Mouse (Mus musculus) hindbrain, embryonic 11.5 days (tissue): ENCODE measurements at regions not wholly inside any gene's neighbourhood (a gene's known extent, or its start where the extent isn't known, plus 50 kb on each side); places are given as distances from the start of the nearest gene placed in this dataset.
A peak's percentile ranks its signal among the peaks of the same experiment; 100 is the strongest.

Experiments
- ATAC-seq: fragments of 200-750 bp; cut with Nextera tagmentation; 2 replicates; pipeline ENCODE4 v1.8.0; 2017; ENCODE audit warnings: mild to moderate bottlenecking, moderate TSS enrichment, moderate library complexity; ENCODE audit not compliant: low FRiP score
- DNase-seq: peaks from one replicate; pipeline ENCODE4 v3.0.0-alpha.2; 2015; ENCODE audit warnings: low spot score
- H3K27ac ChIP-seq: fragments of 300-500 bp; sonication (generic); 2 replicates; pipeline ENCODE4 v1.5.1; 2014; ENCODE audit warnings: mild to moderate bottlenecking, low read depth, low read length
- H3K27me3 ChIP-seq: fragments of 300-500 bp; sonication (generic); 2 replicates; pipeline ENCODE4 v1.6.1; 2014; ENCODE audit warnings: mild to moderate bottlenecking, low read length, moderate library complexity, mixed read lengths; ENCODE audit not compliant: control insufficient read depth, insufficient read depth
- H3K36me3 ChIP-seq: fragments of 300-500 bp; sonication (generic); 2 replicates; pipeline ENCODE4 v1.6.1; 2014; ENCODE audit warnings: mild to moderate bottlenecking, low read length, moderate library complexity, mixed read lengths; ENCODE audit not compliant: control insufficient read depth, insufficient read depth
- H3K4me1 ChIP-seq: fragments of 300-500 bp; sonication (generic); replicated peaks from 2 replicates; pipeline ENCODE4 v1.6.1; 2014; ENCODE audit warnings: low read length, mixed read lengths; ENCODE audit not compliant: control insufficient read depth, insufficient read depth
- H3K4me2 ChIP-seq: fragments of 300-500 bp; sonication (generic); replicated peaks from 2 replicates; pipeline ENCODE4 v1.6.1; 2014; ENCODE audit warnings: mild to moderate bottlenecking, low read depth, low read length
- H3K4me3 ChIP-seq: fragments of 300-500 bp; sonication (generic); 2 replicates; pipeline ENCODE4 v1.5.1; 2014; ENCODE audit warnings: low read depth, low read length
- H3K9ac ChIP-seq: fragments of 300-500 bp; sonication (generic); 2 replicates; pipeline ENCODE4 v1.6.1; 2014; ENCODE audit warnings: low read depth, low read length
- H3K9me3 ChIP-seq: fragments of 300-500 bp; sonication (generic); 2 replicates; pipeline ENCODE4 v1.6.1; 2016; ENCODE audit warnings: low read length; ENCODE audit not compliant: control insufficient read depth
- WGBS: fragments of 180-500 bp; shearing (Covaris S2); extraction: QIAGEN DNeasy Blood & Tissue Kit; methylation state at CpG from one replicate; pipeline ENCODE4 v1.1.7; 2014; 5-methylcytosine and 5-hydroxymethylcytosine counted together

DNA sequence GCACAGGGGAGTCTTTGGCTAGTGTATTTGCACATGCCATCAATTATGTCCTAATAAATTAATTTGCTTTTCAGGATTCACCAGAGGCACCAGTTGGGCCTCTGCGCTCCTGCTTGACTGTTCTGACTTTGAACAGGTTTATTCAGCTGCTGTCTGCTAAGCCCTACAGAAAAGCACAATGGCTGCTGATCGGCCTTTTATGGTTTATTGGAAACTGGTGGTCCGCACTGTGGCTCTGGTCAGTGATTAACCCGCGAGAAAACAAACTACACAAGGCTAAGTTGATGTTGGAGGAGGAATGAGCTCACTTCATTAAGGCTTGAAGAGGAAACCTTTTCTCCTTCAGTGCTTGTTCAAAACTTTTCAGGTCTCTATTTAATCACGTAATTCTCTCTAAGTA lies 208.4 kb upstream of the Gpr101 start:
- no peak overlapping the region for H3K9ac ChIP-seq
- 55% methylated on average over 6 of the region's 6 CpGs for WGBS
- H3K27me3 ChIP-seq = no peaks in the 10 kb centered on the region
- H3K36me3 ChIP-seq = no peaks in the 10 kb centered on the region
- DNase-seq (no peak), ATAC-seq (no peak)
- no peaks in the 10 kb centered on the region for H3K9me3 ChIP-seq
- no peak overlapping the region for H3K27ac ChIP-seq
- H3K4me2 ChIP-seq = no peak overlapping the region
- H3K4me1 ChIP-seq = no peaks in the 10 kb centered on the region
- no peak overlapping the region for H3K4me3 ChIP-seq

DNA sequence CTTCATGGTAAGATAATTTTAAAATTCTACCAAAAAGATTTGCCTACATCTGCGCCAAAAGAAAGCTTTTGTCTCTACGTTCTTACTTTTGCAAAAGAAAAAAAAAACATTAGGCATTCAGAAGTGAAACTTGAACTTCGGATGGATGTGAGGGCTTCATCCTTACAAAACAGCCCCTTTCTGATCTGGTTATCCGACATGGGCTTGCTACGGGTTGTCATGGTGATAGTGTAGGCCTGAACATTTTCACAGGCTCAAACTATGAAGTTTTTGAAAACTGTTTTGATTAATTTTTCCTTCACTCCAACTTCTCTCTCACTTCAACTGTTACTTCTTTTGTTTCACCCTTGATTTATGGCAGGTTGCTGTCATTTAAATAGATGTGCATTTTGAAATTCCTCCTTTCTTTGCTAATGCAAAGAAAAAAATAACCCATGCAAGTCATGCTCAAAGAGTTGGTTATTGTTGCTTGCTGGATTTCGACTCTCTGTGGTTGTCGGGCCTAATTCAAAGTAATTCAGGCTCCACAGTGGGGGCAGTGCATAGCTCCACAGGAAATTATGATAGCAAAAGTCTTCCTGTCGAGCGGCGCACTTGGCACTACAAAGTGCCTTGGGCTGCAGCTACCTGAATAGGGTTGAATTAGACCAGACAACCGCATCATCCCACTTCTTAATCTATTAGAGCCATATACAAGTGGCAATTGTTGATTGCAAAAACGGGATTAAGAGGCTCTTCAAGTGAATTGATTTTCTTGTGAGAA lies 205.7 kb upstream of the Gpr101 start:
- Histone ChIP-seq H3K4me1 (no peaks in the 10 kb centered on the region), H3K9ac (no peak overlapping the region), H3K36me3 (no peaks in the 10 kb centered on the region), H3K9me3 (no peaks in the 10 kb centered on the region), H3K27me3 (no peaks in the 10 kb centered on the region), H3K4me2 (no peak overlapping the region), H3K27ac (peak overlapping the region; percentile 42; the same call in 1 of the 2 replicates), H3K4me3 (no peak overlapping the region)
- peak; percentile 18 for DNase-seq
- ATAC-seq = peak; percentile 64
- WGBS = 50% methylated on average over 12 of the region's 12 CpGs

GRCm38 (mm10) chrX:57708501-57708900 lies 204.9 kb upstream of the Gpr101 start:
- H3K36me3 ChIP-seq = no peaks in the 10 kb centered on the region
- ATAC-seq (no peak), DNase-seq (peak; percentile 18)
- no peaks in the 10 kb centered on the region for H3K9me3 ChIP-seq
- no peaks in the 10 kb centered on the region for H3K27me3 ChIP-seq
- no peaks in the 10 kb centered on the region for H3K4me1 ChIP-seq
- H3K4me2 ChIP-seq = no peak overlapping the region
- WGBS = 34% methylated on average over 6 of the region's 6 CpGs
- H3K4me3 ChIP-seq = no peak overlapping the region
- H3K9ac ChIP-seq = no peak overlapping the region
- peak overlapping the region; percentile 42; the same call in 1 of the 2 replicates for H3K27ac ChIP-seq

GRCm38 (mm10) chrX:57707932-57708331 lies 204.4 kb upstream of the Gpr101 start:
- Histone ChIP-seq H3K9ac (no peak overlapping the region), H3K9me3 (no peaks in the 10 kb centered on the region), H3K36me3 (no peaks in the 10 kb centered on the region), H3K4me3 (no peak overlapping the region), H3K27ac (peak overlapping the region; percentile 42; the same call in 1 of the 2 replicates), H3K4me1 (no peaks in the 10 kb centered on the region), H3K4me2 (no peak overlapping the region), H3K27me3 (no peaks in the 10 kb centered on the region)
- DNase-seq = peak; percentile 22
- 30% methylated on average over 7 of the region's 7 CpGs for WGBS
- ATAC-seq = peak; percentile 40; the same call in 1 of the 2 replicates

DNA sequence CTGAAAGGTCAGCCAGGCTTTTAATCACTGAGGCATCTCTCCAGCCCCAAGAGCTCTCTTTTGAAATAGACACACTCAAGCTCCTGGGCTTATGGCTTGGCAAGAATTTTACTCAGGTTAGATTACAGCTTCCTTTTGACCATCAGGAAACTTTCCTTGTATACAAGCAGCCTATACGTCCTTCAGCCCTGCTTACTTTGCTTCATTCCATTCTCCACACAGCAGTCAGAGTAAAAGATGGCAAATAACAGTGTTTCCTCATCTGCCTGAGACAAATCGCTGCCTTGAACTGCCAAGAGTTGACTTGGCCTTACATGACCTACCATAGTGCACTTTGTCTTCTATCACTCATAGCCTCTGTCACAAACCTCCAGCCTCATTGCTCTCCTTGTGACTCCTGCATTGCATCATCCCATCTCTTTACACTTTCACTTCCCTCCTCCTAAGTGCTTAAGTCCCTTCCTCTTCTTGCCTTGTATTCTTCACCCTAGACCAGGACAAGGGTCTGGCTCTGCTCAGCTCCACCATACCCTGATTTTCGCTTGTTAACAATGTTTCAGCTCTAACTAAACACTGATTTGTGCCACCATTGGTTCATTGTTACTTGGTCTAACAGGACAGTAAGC lies 203.2 kb upstream of the Gpr101 start:
- no peak overlapping the region for H3K4me2 ChIP-seq
- H3K4me3 ChIP-seq = no peak overlapping the region
- H3K4me1 ChIP-seq = no peaks in the 10 kb centered on the region
- ATAC-seq = no peak
- no peak overlapping the region for H3K27ac ChIP-seq
- DNase-seq = no peak
- H3K27me3 ChIP-seq = no peaks in the 10 kb centered on the region
- no peaks in the 10 kb centered on the region for H3K36me3 ChIP-seq
- WGBS = 65% methylated on average over 3 of the region's 3 CpGs
- H3K9ac ChIP-seq = no peak overlapping the region
- no peaks in the 10 kb centered on the region for H3K9me3 ChIP-seq

DNA sequence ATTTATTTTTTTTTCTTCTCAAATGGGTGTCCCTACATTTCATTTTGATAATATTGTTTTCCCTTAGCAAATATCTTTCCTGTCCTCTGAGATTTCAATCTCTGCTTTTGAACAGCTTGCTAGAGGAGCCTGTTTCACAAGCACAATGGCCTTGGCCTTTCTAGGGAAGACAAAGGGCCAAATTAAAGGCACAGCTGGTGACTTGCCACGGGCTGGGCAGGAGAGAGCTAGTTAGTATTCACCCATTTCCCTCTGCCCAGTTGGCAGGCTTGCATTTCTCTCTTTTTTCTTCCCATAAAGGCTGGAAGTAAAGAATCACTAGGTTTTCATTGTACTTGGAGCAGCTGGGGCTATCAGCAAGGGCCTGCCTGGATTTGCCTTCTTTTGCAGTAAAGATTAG lies 188.9 kb upstream of the Gpr101 start:
- H3K4me2 ChIP-seq = no peak overlapping the region
- no peaks in the 10 kb centered on the region for H3K9me3 ChIP-seq
- H3K4me3 ChIP-seq = no peak overlapping the region
- 0 out of 2 replicates have a peak overlapping the region, but pooled peaks have one; percentile 49 for H3K27ac ChIP-seq
- H3K9ac ChIP-seq = no peak overlapping the region
- ATAC-seq (peak; percentile 81; the same call in 1 of the 2 replicates), DNase-seq (peak; percentile 39)
- no peaks in the 10 kb centered on the region for H3K36me3 ChIP-seq
- H3K27me3 ChIP-seq = no peaks in the 10 kb centered on the region
- 20% methylated on average over 1 of the region's 1 CpGs for WGBS
- H3K4me1 ChIP-seq = no peaks in the 10 kb centered on the region

DNA sequence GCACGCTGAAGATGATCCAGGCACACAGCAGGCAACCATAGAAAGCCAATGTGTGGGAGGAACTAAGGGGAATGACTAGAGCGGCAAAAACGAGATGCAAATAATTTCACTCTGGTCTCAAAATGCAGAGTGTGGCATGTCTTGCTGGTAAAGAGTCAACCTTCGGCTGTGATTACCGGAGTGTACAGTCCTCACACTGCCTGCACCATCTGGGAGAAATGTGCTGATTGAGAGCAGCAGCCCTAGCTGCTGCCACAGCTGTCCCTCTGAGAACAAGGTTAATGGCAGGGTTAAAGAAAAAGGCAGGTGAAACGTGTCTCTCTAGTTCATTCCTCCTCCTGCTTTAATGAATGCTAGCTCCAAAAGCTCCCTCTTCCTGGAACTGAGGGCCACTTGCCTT lies 173.2 kb upstream of the Gpr101 start:
- ATAC-seq (no peak), DNase-seq (no peak)
- Histone ChIP-seq H3K4me3 (no peak overlapping the region), H3K27ac (no peak overlapping the region), H3K27me3 (no peaks in the 10 kb centered on the region), H3K36me3 (no peaks in the 10 kb centered on the region), H3K4me1 (no peaks in the 10 kb centered on the region), H3K9ac (no peak overlapping the region), H3K4me2 (no peak overlapping the region), H3K9me3 (no peaks in the 10 kb centered on the region)
- WGBS = 71% methylated on average over 6 of the region's 6 CpGs

GRCm38 (mm10) chrX:57674955-57675354 lies 171.4 kb upstream of the Gpr101 start:
- no peak overlapping the region for H3K27ac ChIP-seq
- H3K9me3 ChIP-seq = no peaks in the 10 kb centered on the region
- no peak overlapping the region for H3K4me3 ChIP-seq
- no peaks in the 10 kb centered on the region for H3K27me3 ChIP-seq
- no peak overlapping the region for H3K9ac ChIP-seq
- ATAC-seq (no peak; the same call in 1 of the 2 replicates), DNase-seq (peak; percentile 66)
- H3K36me3 ChIP-seq = no peaks in the 10 kb centered on the region
- H3K4me2 ChIP-seq = no peak overlapping the region
- 18% methylated on average over 6 of the region's 6 CpGs for WGBS
- no peaks in the 10 kb centered on the region for H3K4me1 ChIP-seq

- DNase-seq (no peak), ATAC-seq (no peak)
- 95% methylated on average over 3 of the region's 3 CpGs for WGBS
- H3K9me3 ChIP-seq = no peaks in the 10 kb centered on the region
- H3K9ac ChIP-seq = no peak overlapping the region
- H3K27me3 ChIP-seq = no peaks in the 10 kb centered on the region
- no peaks in the 10 kb centered on the region for H3K4me1 ChIP-seq
- H3K27ac ChIP-seq = no peak overlapping the region
- no peak overlapping the region for H3K4me3 ChIP-seq
- no peaks in the 10 kb centered on the region for H3K36me3 ChIP-seq
- H3K4me2 ChIP-seq = no peak overlapping the region
Measured at GRCm38 (mm10) chrX:57659571-57659970, 156.0 kb upstream of the Gpr101 start.
